Mouse (Mus musculus): ENCODE results near the gene Kat6b.

Kat6b gene

GRCm38 (mm10) chr14:21705462-21705861, 224.2 kb downstream of the Kat6b start:
- DNase-seq (ENCODE audit: extremely low read depth, low read depth): no peak

- peak; percentile 73 for DNase-seq (ENCODE audit: extremely low read depth, low read depth)
These were observed 225.7 kb downstream of the Kat6b start for GRCm38 (mm10) chr14:21706759-21707571.

GRCm38 (mm10) chr14:21709545-21709944, 228.3 kb downstream of the Kat6b start:
- no peak for DNase-seq (ENCODE audit: extremely low read depth, low read depth)

DNA sequence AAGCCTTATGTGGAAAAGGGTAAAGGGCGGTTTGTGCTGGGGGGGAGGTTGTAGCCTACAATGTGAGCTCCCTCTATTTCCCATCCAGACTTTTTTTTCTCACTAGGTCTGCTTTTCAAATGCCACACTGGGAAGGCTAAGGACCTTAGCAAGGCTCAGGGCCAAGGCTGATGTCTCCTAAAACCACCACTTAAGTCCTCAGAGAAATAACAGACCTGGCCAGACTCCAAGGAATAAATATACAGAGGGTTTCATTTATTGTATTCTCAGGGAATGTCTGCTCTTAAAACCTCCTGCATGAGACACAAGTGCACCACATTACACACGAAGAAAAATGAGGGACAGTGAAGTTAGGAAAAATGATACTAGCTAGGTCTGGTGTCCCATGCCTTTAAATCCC, 230.0 kb downstream of the Kat6b start:
- no peak for DNase-seq (ENCODE audit: extremely low read depth, low read depth)

- no peak for DNase-seq (ENCODE audit: extremely low read depth, low read depth)
These were observed 233.3 kb downstream of the Kat6b start, which contains the start of gene Dupd1 for GRCm38 (mm10) chr14:21714486-21714885. Gene Dupd1, minus strand, starts transcription at chr14:21714576.

DNA sequence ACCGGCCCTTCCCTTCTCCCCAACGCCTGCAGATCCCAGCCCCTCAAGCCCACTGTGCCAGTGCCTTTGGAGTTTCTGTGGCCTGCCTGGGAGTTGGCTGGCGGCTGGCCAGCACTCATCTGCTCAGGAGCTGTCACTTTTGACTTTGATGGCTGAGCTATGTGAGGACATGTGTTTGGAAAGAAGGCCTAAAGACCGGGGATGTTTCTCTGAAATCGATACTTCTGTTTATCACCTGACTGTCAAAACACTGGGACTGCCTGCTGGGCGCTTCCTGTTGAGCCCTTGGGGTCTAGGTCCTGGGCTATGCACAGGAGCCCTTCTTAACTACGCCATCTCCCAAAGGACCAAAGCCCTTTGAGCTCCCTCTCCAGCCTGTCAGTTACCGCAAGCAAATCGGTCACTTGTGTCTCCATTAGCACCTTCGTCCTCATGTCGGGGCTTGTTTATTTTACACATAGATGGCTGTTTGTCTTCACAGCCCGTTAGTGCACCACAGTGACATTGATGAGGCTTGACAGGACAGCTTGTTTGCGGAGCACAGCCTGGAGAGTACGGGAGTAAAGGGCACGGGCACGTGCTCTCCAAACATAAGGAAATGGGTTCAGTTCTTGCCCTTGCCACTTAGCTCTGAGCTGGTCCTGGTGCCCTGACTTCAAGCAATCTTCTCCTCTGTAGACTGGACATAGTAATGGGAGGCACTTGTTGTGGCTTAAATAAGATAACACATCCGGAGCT, 238.6 kb downstream of the Kat6b start:
- DNase-seq (ENCODE audit: extremely low read depth, low read depth): no peak

GRCm38 (mm10) chr14:21720430-21721205, 239.4 kb downstream of the Kat6b start:
- DNase-seq (ENCODE audit: extremely low read depth, low read depth): no peak
